Mouse (Mus musculus) thymus, adult 18-20 months (tissue): ENCODE data around the gene Plekhg4.

Experiments
- DNase-seq, 2 experiments: peaks; one replicate each; pipeline ENCODE4 v3.0.0; 2022; ENCODE audit warnings: mixed read lengths in 2 of 2

Plekhg4 gene

GRCm38 (mm10) chr8:105408331-105408730 lies 35.3 kb downstream of the Plekhg4 start:
- DNase-seq = no peak

GRCm38 (mm10) chr8:105409947-105410346 lies 36.9 kb downstream of the Plekhg4 start:
- no peak for DNase-seq

GRCm38 (mm10) chr8:105413391-105413790 lies 40.3 kb downstream of the Plekhg4 start, which contains the start of the genes Kctd19 and Lrrc36:
Kctd19 (minus strand) TSS chr8:105413502.
Lrrc36 (plus strand) TSS chr8:105413571.
- peak in 1 of 2 experiments; percentile 9 for DNase-seq

GRCm38 (mm10) chr8:105418992-105419391 lies 45.9 kb downstream of the Plekhg4 start:
- no peak for DNase-seq

- no peak for DNase-seq
Measured at GRCm38 (mm10) chr8:105419800-105420199, 46.7 kb downstream of the Plekhg4 start.

- no peak for DNase-seq
Measured at GRCm38 (mm10) chr8:105422006-105422405, 48.9 kb downstream of the Plekhg4 start.

- no peak for DNase-seq
Measured at GRCm38 (mm10) chr8:105426878-105427277, 53.8 kb downstream of the Plekhg4 start.

GRCm38 (mm10) chr8:105431743-105432515 lies 58.9 kb downstream of the Plekhg4 start:
- DNase-seq = no peak
